Mouse (Mus musculus) liver, embryonic 14.5 days (tissue): ENCODE measurements at regions not wholly inside any gene's neighbourhood (a gene's known extent, or its start where the extent isn't known, plus 50 kb on each side); places are given as distances from the start of the nearest gene placed in this dataset.

Experiments used
- CTCF ChIP-seq: IDR thresholded peaks from 2 replicates; pipeline ENCODE4 v1.5.1; 2016; ENCODE audit warnings: antibody characterized with exemption, low read depth, control low read depth
- EP300 ChIP-seq: IDR thresholded peaks from 2 replicates; pipeline ENCODE4 v1.6.1; 2016; ENCODE audit warnings: antibody characterized with exemption, low read depth

DNA sequence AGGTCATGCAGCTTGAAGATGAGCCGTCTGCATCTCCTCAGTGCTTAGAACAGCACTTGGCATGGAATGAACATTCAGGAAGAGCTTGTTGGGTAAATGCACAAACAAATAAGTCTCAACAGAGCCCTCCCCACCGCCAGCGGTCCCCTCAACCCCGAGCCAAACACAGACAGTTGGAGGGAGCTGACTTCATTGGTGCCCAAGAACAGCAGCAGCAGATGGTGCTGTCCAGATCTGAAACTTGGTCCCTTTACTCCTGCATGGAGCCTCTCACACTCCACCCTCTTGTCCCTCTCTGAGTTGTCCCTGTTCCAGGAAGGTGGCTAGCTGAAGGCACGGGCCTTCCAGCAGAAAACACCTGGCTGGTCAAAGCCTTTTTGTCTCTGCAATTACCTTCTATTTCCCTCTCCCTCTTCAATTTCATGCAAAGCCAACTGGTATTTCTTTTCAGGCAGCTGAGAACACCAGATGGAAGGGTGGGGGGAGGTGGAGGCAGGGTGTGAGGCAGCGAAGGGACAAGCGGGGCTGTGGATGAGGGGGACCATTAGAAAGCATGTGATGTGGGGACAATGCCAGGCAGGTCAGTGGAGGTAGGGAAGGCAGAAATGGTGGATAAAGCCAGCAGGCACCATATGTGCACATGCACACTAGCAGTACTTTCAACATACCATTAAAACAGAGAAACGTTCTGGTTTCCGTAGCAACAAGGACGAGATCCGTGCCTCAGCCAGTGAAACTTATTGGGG, 79.0 kb downstream of the Emp1 start:
- TF ChIP-seq EP300: no peak
- TF ChIP-seq CTCF: no peak
